Mouse (Mus musculus) common myeloid progenitor, adult 5-6 weeks (primary cell): ENCODE results near the gene H2afy2. TPM values are rescaled to one million over a fixed set of nuclear protein-coding genes. Genes with fewer than 3 reads are reported as not detected.

Experiments used
- ATAC-seq: replicated peaks from 2 replicates; pipeline ENCODE4 v1.8.0; 2016; ENCODE audit warnings: low read depth, mild to moderate bottlenecking, moderate TSS enrichment, inconsistent platforms; ENCODE audit not compliant: poor library complexity, severe bottlenecking
- total RNA-seq: library from RNA; stranded (forward); fragments of 200-1000, 187-1606 nt; gene quantifications from 2 replicates; pipeline ENCODE4 v1.2.3, GENCODE M21; 2017

The H2afy2 gene
- total RNA-seq, 1 experiment from 2014 or later = 1.2 TPM

- no peak for ATAC-seq
Measured at GRCm38 (mm10) chr10:61787541-61788313, 3.8 kb upstream of the H2afy2 start.

GRCm38 (mm10) chr10:61784414-61784813, 467 bp upstream of the H2afy2 start:
- no peak for ATAC-seq

- 0 out of 2 replicates have a peak, but pooled peaks have one; percentile 43 for ATAC-seq
Measured at GRCm38 (mm10) chr10:61782799-61783611, 942 bp downstream of the H2afy2 start.

- no peak for ATAC-seq
Measured at GRCm38 (mm10) chr10:61781461-61782128, 2.4 kb downstream of the H2afy2 start.

- ATAC-seq = no peak
Measured at GRCm38 (mm10) chr10:61766806-61767205, 17.1 kb downstream of the H2afy2 start.

- ATAC-seq = no peak
Measured at GRCm38 (mm10) chr10:61765558-61765957, 18.4 kb downstream of the H2afy2 start.

GRCm38 (mm10) chr10:61764689-61765088, 19.3 kb downstream of the H2afy2 start:
- ATAC-seq = no peak

- no peak for ATAC-seq
Measured at GRCm38 (mm10) chr10:61759869-61760268, 24.1 kb downstream of the H2afy2 start.

GRCm38 (mm10) chr10:61758904-61759303, 25.0 kb downstream of the H2afy2 start:
- ATAC-seq = no peak

GRCm38 (mm10) chr10:61757022-61757421, 26.9 kb downstream of the H2afy2 start:
- no peak for ATAC-seq

- ATAC-seq = no peak
Measured at GRCm38 (mm10) chr10:61753071-61753470, 30.9 kb downstream of the H2afy2 start.

- peak; percentile 84 for ATAC-seq
Measured at GRCm38 (mm10) chr10:61751534-61752219, 32.3 kb downstream of the H2afy2 start.

GRCm38 (mm10) chr10:61750014-61750413, 33.9 kb downstream of the H2afy2 start:
- ATAC-seq = no peak

- no peak for ATAC-seq
Measured at GRCm38 (mm10) chr10:61747302-61747701, 36.6 kb downstream of the H2afy2 start.

GRCm38 (mm10) chr10:61745133-61745532, 38.8 kb downstream of the H2afy2 start:
- no peak for ATAC-seq

GRCm38 (mm10) chr10:61742336-61742735, 41.6 kb downstream of the H2afy2 start:
- ATAC-seq = no peak

- no peak for ATAC-seq
Measured at GRCm38 (mm10) chr10:61741873-61742272, 42.1 kb downstream of the H2afy2 start.

GRCm38 (mm10) chr10:61741306-61741705, 42.6 kb downstream of the H2afy2 start:
- no peak for ATAC-seq

- ATAC-seq = no peak
Measured at GRCm38 (mm10) chr10:61738126-61738525, 45.8 kb downstream of the H2afy2 start.

GRCm38 (mm10) chr10:61737537-61737936, 46.4 kb downstream of the H2afy2 start:
- ATAC-seq = no peak
